Mouse (Mus musculus): ENCODE measurements around the gene Tfcp2. TPM values are rescaled to one million over a fixed set of nuclear protein-coding genes. Genes with fewer than 3 reads are reported as not detected.

Gene Tfcp2
- total and polyA plus RNA-seq, 3 experiments: 5.3 to 7.8 (median 6.8) TPM

DNA sequence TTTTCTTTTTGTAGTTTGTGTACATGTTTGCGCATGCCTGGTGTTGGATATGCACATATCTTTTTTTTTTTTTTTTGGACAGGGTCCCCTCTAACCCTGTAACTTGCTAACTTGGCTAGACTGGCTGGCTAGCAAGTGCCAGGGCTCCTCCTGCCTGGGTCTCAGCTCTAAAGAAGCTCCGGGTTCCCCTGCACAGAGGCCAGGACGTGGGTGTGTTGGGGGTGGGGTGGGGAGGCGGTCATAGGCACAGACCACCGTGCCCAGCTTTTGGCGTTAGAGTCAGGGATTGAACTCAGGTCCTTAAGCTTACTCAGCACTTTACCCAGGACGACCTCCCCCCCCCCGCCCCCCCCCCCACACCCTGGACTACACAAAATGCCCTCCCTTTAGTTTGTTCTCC lies 84.1 kb downstream of the Tfcp2 start:
- in situ Hi-C loops (cut with MboI; ENCODE audit: low pct_ligation_motif_present, low pct_unique_long_range_greater_than_20kb, low sequenced_read_pairs) (no loop called here), dilution Hi-C loops (cut with MboI; ENCODE audit: extremely low pct_ligation_motif_present, extremely low pct_unique_long_range_greater_than_20kb, low sequenced_read_pairs) (no loop called here)
- no peak for DNase-seq (ENCODE audit: extremely low read depth)
- peak overlapping the region in 2 of 3 experiments; percentile 80 to 87 for H3K4me3 ChIP-seq (replicated peaks in 1 of 3; ENCODE audit: low read depth in 2 of 3, low read length in 2 of 3, poor library complexity in 1 of 3)
- H3K79me2 ChIP-seq (replicated peaks; ENCODE audit: control insufficient read depth, extremely low read depth, insufficient read depth, poor library complexity, severe bottlenecking): peaks cover 9% of the 10 kb centered on the region; the same call in 1 of the 2 replicates
- no peaks in the 10 kb centered on the region for H3K27me3 ChIP-seq (replicated peaks)
- H3K4me2 ChIP-seq (ENCODE audit: insufficient read depth, low read depth, poor library complexity, severe bottlenecking): peak overlapping the region; percentile 65
- TF ChIP-seq USF2 (conservative IDR thresholded peaks at IDR 0.05; ENCODE audit: low read depth, low read length) (no peak), MAFK (IDR thresholded peaks at IDR 0.05; ENCODE audit: insufficient replicate concordance, low read length) (0 out of 2 replicates have a peak, but pooled peaks have one; percentile 25), ZC3H11A (IDR thresholded peaks at IDR 0.05; ENCODE audit: low read depth, low read length) (no peak), MEF2A (IDR thresholded peaks at IDR 0.05; ENCODE audit: borderline replicate concordance, low read depth, low read length) (no peak), CHD2 (IDR thresholded peaks at IDR 0.05; ENCODE audit: low read length) (no peak)
- peak overlapping the region; percentile 74; the same call in 1 of the 2 replicates for H3K9ac ChIP-seq (ENCODE audit: insufficient read depth, low read depth)
- peaks cover 7 to 30% of the 10 kb centered on the region in 2 experiments; a peak in 2 of 4 replicates for H3K4me1 ChIP-seq (ENCODE audit: control insufficient read depth in 1 of 2, insufficient read depth in 2 of 2)
- H3K9me3 ChIP-seq (replicated peaks; ENCODE audit: low read length): no peaks in the 10 kb centered on the region
- no peak overlapping the region for H3K27ac ChIP-seq (ENCODE audit: insufficient read depth, low read depth)
- peaks cover 8 to 26% of the 10 kb centered on the region in 2 experiments for H3K36me3 ChIP-seq (replicated peaks in 1 of 2; ENCODE audit: control insufficient read depth in 1 of 2, insufficient read depth in 1 of 2, low read length in 1 of 2)

DNA sequence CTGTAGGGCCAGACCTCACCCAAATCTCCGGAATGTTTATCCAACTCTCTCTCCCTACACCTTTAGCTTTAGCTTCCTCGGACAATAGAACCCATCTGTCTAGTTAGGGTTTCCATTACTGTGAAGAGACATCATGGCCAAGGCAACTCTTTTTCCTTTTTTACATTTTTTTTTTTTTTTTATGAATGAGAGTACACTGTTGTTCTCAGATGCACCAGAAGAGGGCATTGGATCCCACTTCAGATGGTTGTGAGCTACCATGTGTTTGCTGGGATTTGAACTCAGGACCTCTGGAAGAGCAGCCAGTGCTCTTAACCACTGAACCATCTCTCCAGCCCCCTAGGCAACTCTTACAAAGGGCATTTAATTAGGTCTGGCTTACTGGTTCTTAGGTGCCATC lies 86.4 kb downstream of the Tfcp2 start:
- H3K36me3 ChIP-seq (replicated peaks in 1 of 2; ENCODE audit: control insufficient read depth in 1 of 2, insufficient read depth in 1 of 2, low read length in 1 of 2): peaks cover 0 to 5% of the 10 kb centered on the region in 2 experiments
- no peak overlapping the region for H3K9ac ChIP-seq (ENCODE audit: insufficient read depth, low read depth)
- H3K4me2 ChIP-seq (ENCODE audit: insufficient read depth, low read depth, poor library complexity, severe bottlenecking): no peak overlapping the region
- no peaks in the 10 kb centered on the region for H3K9me3 ChIP-seq (replicated peaks; ENCODE audit: low read length)
- no peak for TF ChIP-seq POLR2A (IDR thresholded peaks at IDR 0.05; ENCODE audit: low read depth, low read length)
- TF ChIP-seq ZNF384 (IDR thresholded peaks at IDR 0.05; ENCODE audit: low read depth, low read length): peak; percentile 91
- no peak for TF ChIP-seq PAX5 (IDR thresholded peaks at IDR 0.05; ENCODE audit: low read length)
- TF ChIP-seq CTCF (conservative IDR thresholded peaks at IDR 0.05 in 1 of 2, IDR thresholded peaks at IDR 0.05 in 1 of 2; ENCODE audit: low read depth in 2 of 2, low read length in 2 of 2): peak; percentile 33 to 46; a peak in 2 of 4 replicates
- H3K79me2 ChIP-seq (replicated peaks; ENCODE audit: control insufficient read depth, extremely low read depth, insufficient read depth, poor library complexity, severe bottlenecking): peaks cover 8% of the 10 kb centered on the region; the same call in 1 of the 2 replicates
- no peak for DNase-seq (ENCODE audit: extremely low read depth)
- no peaks in the 10 kb centered on the region for H3K27me3 ChIP-seq (replicated peaks)
- in situ Hi-C loops (cut with MboI; ENCODE audit: low pct_ligation_motif_present, low pct_unique_long_range_greater_than_20kb, low sequenced_read_pairs) (no loop called here), dilution Hi-C loops (cut with MboI; ENCODE audit: extremely low pct_ligation_motif_present, extremely low pct_unique_long_range_greater_than_20kb, low sequenced_read_pairs) (no loop called here)
- no peak overlapping the region for H3K27ac ChIP-seq (ENCODE audit: insufficient read depth, low read depth)
- no peak overlapping the region for H3K4me3 ChIP-seq (replicated peaks in 1 of 3; ENCODE audit: low read depth in 2 of 3, low read length in 2 of 3, poor library complexity in 1 of 3)
- H3K4me1 ChIP-seq (ENCODE audit: control insufficient read depth in 1 of 2, insufficient read depth in 2 of 2): peaks cover 15 to 38% of the 10 kb centered on the region in 2 experiments

- H3K27ac ChIP-seq (ENCODE audit: insufficient read depth, low read depth): no peak overlapping the region
- H3K27me3 ChIP-seq (replicated peaks): peaks cover 2% of the 10 kb centered on the region
- H3K36me3 ChIP-seq (replicated peaks in 1 of 2; ENCODE audit: control insufficient read depth in 1 of 2, insufficient read depth in 1 of 2, low read length in 1 of 2): no peaks in the 10 kb centered on the region
- H3K9me3 ChIP-seq (replicated peaks; ENCODE audit: low read length): no peaks in the 10 kb centered on the region
- no peak overlapping the region for H3K4me3 ChIP-seq (replicated peaks in 1 of 3; ENCODE audit: low read depth in 2 of 3, low read length in 2 of 3, poor library complexity in 1 of 3)
- DNase-seq (ENCODE audit: extremely low read depth): peak; percentile 74
- no peak overlapping the region for H3K4me2 ChIP-seq (ENCODE audit: insufficient read depth, low read depth, poor library complexity, severe bottlenecking)
- no peaks in the 10 kb centered on the region for H3K79me2 ChIP-seq (replicated peaks; ENCODE audit: control insufficient read depth, extremely low read depth, insufficient read depth, poor library complexity, severe bottlenecking)
- no peak overlapping the region for H3K9ac ChIP-seq (ENCODE audit: insufficient read depth, low read depth)
- in situ Hi-C loops (cut with MboI; ENCODE audit: low pct_ligation_motif_present, low pct_unique_long_range_greater_than_20kb, low sequenced_read_pairs): loop anchor here (5.0 kb wide), 3 partner anchors 149 to 289 kb away; no protein-coding TSS in a partner anchor
- H3K4me1 ChIP-seq (ENCODE audit: control insufficient read depth in 1 of 2, insufficient read depth in 2 of 2): peaks cover 11 to 26% of the 10 kb centered on the region in 2 experiments
- TF ChIP-seq BHLHE40 (IDR thresholded peaks at IDR 0.05; ENCODE audit: low read depth, low read length): no peak; the same call in 1 of the 2 replicates
- peak; percentile 60 for TF ChIP-seq RAD21 (IDR thresholded peaks at IDR 0.05; ENCODE audit: low read depth, low read length)
- no peak for TF ChIP-seq ZMIZ1 (IDR thresholded peaks at IDR 0.05; ENCODE audit: low read depth, low read length)
- peak; percentile 63 to 77 for TF ChIP-seq CTCF (conservative IDR thresholded peaks at IDR 0.05 in 1 of 2, IDR thresholded peaks at IDR 0.05 in 1 of 2; ENCODE audit: low read depth in 2 of 2, low read length in 2 of 2)
- TF ChIP-seq SMC3 (IDR thresholded peaks at IDR 0.05; ENCODE audit: low read depth, low read length): peak; percentile 58
- dilution Hi-C loops (cut with MboI; ENCODE audit: extremely low pct_ligation_motif_present, extremely low pct_unique_long_range_greater_than_20kb, low sequenced_read_pairs): no loop called here
Observed at GRCm38 (mm10) chr15:100463712-100464111, 88.1 kb downstream of the Tfcp2 start.
